In the genomic region with DNA sequence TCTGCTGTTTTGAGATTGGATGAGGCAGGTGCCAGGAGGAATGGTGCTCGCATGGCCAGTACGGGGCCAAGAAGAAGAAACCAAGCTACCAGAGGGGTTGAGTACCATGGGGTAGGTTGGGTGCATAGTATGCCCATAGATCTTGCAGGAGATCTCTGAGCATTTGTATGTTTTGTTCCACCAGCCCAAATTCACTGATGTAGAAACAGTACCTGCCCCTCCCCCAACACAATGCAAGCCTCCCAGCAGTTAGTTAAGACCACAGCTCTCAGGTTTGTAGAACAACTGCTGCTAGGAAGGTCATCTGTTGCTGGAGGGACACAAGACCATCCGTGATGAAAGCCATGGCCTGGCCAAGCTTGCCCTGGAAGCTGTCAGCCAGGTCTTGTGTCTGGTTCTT, we compare ENCODE assay signal across 34 mouse cellular contexts.
"Had no signal": no experiment of that assay in that cellular context is flagged by ENCODE, and none has a peak within 500 bp of the region (broad histone marks: within the 10 kb centered on the region; RNA-seq: fewer than 3 reads in every experiment).

No protein-coding gene starts in this region.

- H3K4me2 ChIP-seq: heart, embryonic 11.5 days; heart, embryonic 12.5 days; heart, embryonic 13.5 days; heart, embryonic 15.5 days; hindbrain, embryonic 12.5 days; hindbrain, embryonic 13.5 days; hindbrain, embryonic 14.5 days; hindbrain, embryonic 15.5 days; intestine, embryonic 15.5 days; kidney, embryonic 15.5 days had no signal

- H3K36me3 ChIP-seq: heart, embryonic 12.5 days; heart, embryonic 13.5 days; heart, embryonic 15.5 days; hindbrain, embryonic 10.5 days; hindbrain, embryonic 12.5 days; hindbrain, embryonic 13.5 days; hindbrain, embryonic 15.5 days; intestine, embryonic 15.5 days; kidney, embryonic 15.5 days had no signal

- H3K9me3 ChIP-seq: heart, embryonic 12.5 days; heart, embryonic 13.5 days; heart, embryonic 15.5 days; hindbrain, embryonic 10.5 days; hindbrain, embryonic 12.5 days; hindbrain, embryonic 13.5 days; intestine, embryonic 15.5 days; kidney, embryonic 15.5 days had no signal

- H3K9ac ChIP-seq: heart, embryonic 12.5 days; heart, embryonic 13.5 days; heart, embryonic 15.5 days; hindbrain, embryonic 12.5 days; hindbrain, embryonic 13.5 days; hindbrain, embryonic 14.5 days; hindbrain, embryonic 15.5 days; intestine, embryonic 15.5 days; kidney, embryonic 15.5 days had no signal

- H3K4me1 ChIP-seq: heart, embryonic 12.5 days; heart, embryonic 13.5 days; heart, embryonic 15.5 days; hindbrain, embryonic 10.5 days; hindbrain, embryonic 12.5 days; hindbrain, embryonic 13.5 days; hindbrain, embryonic 15.5 days; intestine, embryonic 15.5 days; kidney, embryonic 15.5 days had no signal

- H3K4me3 ChIP-seq: heart, embryonic 12.5 days; heart, embryonic 13.5 days; heart, embryonic 15.5 days; hindbrain, embryonic 10.5 days; hindbrain, embryonic 12.5 days; hindbrain, embryonic 13.5 days; hindbrain, embryonic 15.5 days; intestine, embryonic 15.5 days; kidney, embryonic 15.5 days; layer of hippocampus, adult 2 months had no signal

- ATAC-seq: hindbrain, embryonic 16.5 days; hindbrain, postnatal 0 days; inflammation-experienced regulatory T-cells, adult 6 months; intestine, embryonic 15.5 days; intestine, embryonic 16.5 days; intestine, postnatal 0 days had no signal

- H3K27me3 ChIP-seq: hindbrain, embryonic 12.5 days; hindbrain, embryonic 13.5 days; hindbrain, embryonic 15.5 days; intestine, embryonic 15.5 days; kidney, embryonic 15.5 days had no signal

- H3K27ac ChIP-seq: heart, embryonic 13.5 days; heart, embryonic 15.5 days; hindbrain, embryonic 10.5 days; hindbrain, embryonic 12.5 days; hindbrain, embryonic 13.5 days; hindbrain, embryonic 14.5 days; hindbrain, embryonic 15.5 days; hindbrain, postnatal 0 days; intestine, embryonic 15.5 days; kidney, embryonic 15.5 days; kidney, postnatal 0 days; layer of hippocampus, adult 2 months had no signal

- DNase-seq: heart, postnatal 10 days; heart, postnatal 14 days; heart, postnatal 36 days; heart, postnatal 4 days; kidney, adult 11 months; kidney, adult 18-20 months; kidney, adult 2 months; kidney, adult 8-10 months; kidney, adult 9 months; kidney, postnatal 10 days; kidney, postnatal 14 days; kidney, postnatal 25 days; kidney, postnatal 36 days; kidney, postnatal 4 days; layer of hippocampus, adult 9-11 months; layer of hippocampus, postnatal 36 days had no signal
